Mouse (Mus musculus): ENCODE results near the gene Tssk6.

DNA sequence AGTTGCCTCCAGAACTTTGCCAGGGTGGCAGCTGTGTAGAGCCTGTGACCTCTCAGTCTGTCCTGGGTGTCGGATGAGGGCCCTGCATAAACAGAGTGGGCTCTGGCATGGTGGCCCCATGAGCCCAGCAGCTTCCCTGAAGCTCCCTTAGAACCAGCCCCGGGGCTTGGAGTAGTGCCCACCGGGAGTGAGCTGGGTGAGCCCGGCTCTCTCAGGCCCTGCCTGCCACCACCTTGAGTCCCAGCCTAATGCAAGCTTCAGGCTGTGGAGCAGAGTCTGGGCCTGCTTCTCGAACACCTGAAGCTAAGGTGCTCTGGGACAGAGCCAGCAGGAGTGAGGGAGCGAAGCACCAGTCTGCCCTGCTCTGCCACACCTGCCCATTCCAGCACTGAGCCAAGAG, 31.1 kb upstream of the Tssk6 start:
- TF ChIP-seq POLR2A (IDR thresholded peaks at IDR 0.05; ENCODE audit: insufficient read depth, low read depth, low read length), result no peak
- no peak for TF ChIP-seq CTCF (IDR thresholded peaks at IDR 0.05)
- no peak for TF ChIP-seq EP300 (IDR thresholded peaks at IDR 0.05; ENCODE audit: insufficient read depth, low read depth, low read length)

Measured in heart, adult 2 months (tissue).